Comparison of ENCODE assay signal across 9 mouse cellular contexts in the genomic region with DNA sequence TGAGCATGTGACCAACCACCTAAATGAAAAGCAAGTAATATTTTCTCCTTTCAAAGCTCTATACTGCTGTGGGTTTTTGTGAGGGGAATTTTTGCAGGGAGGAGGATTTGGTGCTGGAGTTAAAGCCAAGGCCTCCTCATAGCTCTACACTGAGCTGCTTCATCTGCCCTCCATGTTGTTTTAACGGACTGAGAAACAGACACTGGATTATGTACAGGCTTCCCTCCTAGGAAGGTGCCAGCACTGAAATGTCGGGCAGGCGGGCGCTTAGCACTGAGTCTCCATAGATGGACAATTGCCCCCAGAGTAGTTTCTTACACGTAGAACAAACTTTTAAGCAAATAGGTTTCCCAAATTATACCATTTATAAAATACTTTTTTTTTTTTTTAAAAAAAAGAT. TPM values are rescaled to one million over a fixed set of nuclear protein-coding genes. Genes with fewer than 3 reads are reported as not detected.
DNase-seq lines count a peak whose midpoint lies in the region; ATAC-seq and TF ChIP-seq lines count a peak whose summit lies in the region.
"Had no signal": no experiment of that assay in that cellular context is flagged by ENCODE, and none has a peak within 500 bp of the region (broad histone marks: within the 10 kb centered on the region; RNA-seq: fewer than 3 reads in every experiment).

No protein-coding gene starts in this region.

- H3K27me3 ChIP-seq in erythroblast, embryonic 14.5 days (ENCODE audit: control insufficient read depth), result peaks cover 68% of the 10 kb centered on the region
- H3K27me3 ChIP-seq in midbrain, embryonic 11.5 days (ENCODE audit: control insufficient read depth, insufficient read depth, low read length), result peaks cover 89% of the 10 kb centered on the region
- H3K27me3 ChIP-seq in midbrain, postnatal 0 days (ENCODE audit: insufficient read depth, low read length), result peaks cover 76% of the 10 kb centered on the region
- peaks cover 82% of the 10 kb centered on the region for H3K27me3 ChIP-seq in liver, embryonic 13.5 days

- H3K4me1 ChIP-seq in erythroblast, embryonic 14.5 days (ENCODE audit: control insufficient read depth), result peaks cover 26% of the 10 kb centered on the region
- H3K4me1 ChIP-seq in midbrain, embryonic 11.5 days (ENCODE audit: control insufficient read depth, insufficient read depth, low read length), result peaks cover 6% of the 10 kb centered on the region; the same call in 1 of the 2 replicates
- no peaks in the 10 kb centered on the region; the same call in 1 of the 2 replicates for H3K4me1 ChIP-seq in midbrain, postnatal 0 days (ENCODE audit: insufficient read depth, low read length)
- peaks cover 28% of the 10 kb centered on the region for H3K4me1 ChIP-seq in liver, embryonic 13.5 days (replicated peaks)

- no peak for TF ChIP-seq CTCF in midbrain, postnatal 0 days (IDR thresholded peaks at IDR 0.05)

- peak overlapping the region; percentile 12 for H3K4me3 ChIP-seq in erythroblast, embryonic 14.5 days (replicated peaks)
- peak overlapping the region; percentile 71 for H3K4me3 ChIP-seq in midbrain, embryonic 11.5 days (ENCODE audit: low read depth, low read length)
- H3K4me3 ChIP-seq in midbrain, postnatal 0 days (ENCODE audit: low read depth, low read length), result no peak overlapping the region
- peak overlapping the region; percentile 74 for H3K4me3 ChIP-seq in liver, embryonic 13.5 days (replicated peaks)

- DNase-seq in midbrain, embryonic 11.5 days (ENCODE audit: low spot score, missing footprints), result peak; percentile 93
- no peak for DNase-seq in midbrain, postnatal 0 days (ENCODE audit: low spot score)
- DNase-seq in liver, embryonic 13.5 days, result no peak
- no peak for DNase-seq in frontal cortex, postnatal 14 days (ENCODE audit: low spot score in 2 of 2)
- no peak for DNase-seq in testis, postnatal 14 days (ENCODE audit: low spot score)
- DNase-seq: lung, postnatal 10 days had no signal

- ATAC-seq in erythroblast, adult 5-6 weeks (replicated peaks; ENCODE audit: low FRiP score, poor library complexity, severe bottlenecking), result no peak
- no peak for ATAC-seq in midbrain, embryonic 11.5 days (ENCODE audit: low FRiP score)
- ATAC-seq in midbrain, postnatal 0 days (ENCODE audit: low FRiP score), result no peak
- no peak for ATAC-seq in liver, embryonic 13.5 days (ENCODE audit: low read depth)
- no peak for ATAC-seq in cerebellum, adult (ENCODE audit: insufficient number of reproducible peaks, low FRiP score, low TSS enrichment)

- 29% methylated on average over 5 of the region's 5 CpGs for WGBS in midbrain, embryonic 11.5 days
- WGBS in midbrain, postnatal 0 days, result 45% methylated on average over 5 of the region's 5 CpGs
- WGBS in liver, embryonic 13.5 days (ENCODE audit: insufficient replicate concordance), result 57% methylated on average over 5 of the region's 5 CpGs

- peaks cover 2% of the 10 kb centered on the region; the same call in 1 of the 2 replicates for H3K9me3 ChIP-seq in erythroblast, embryonic 14.5 days (ENCODE audit: control insufficient read depth, low read length)
- no peaks in the 10 kb centered on the region; the same call in 1 of the 2 replicates for H3K9me3 ChIP-seq in midbrain, embryonic 11.5 days (ENCODE audit: control insufficient read depth, low read length)
- H3K9me3 ChIP-seq in midbrain, postnatal 0 days (ENCODE audit: low read length), result no peaks in the 10 kb centered on the region
- no peaks in the 10 kb centered on the region for H3K9me3 ChIP-seq in liver, embryonic 13.5 days (replicated peaks)

- H3K27ac ChIP-seq in midbrain, embryonic 11.5 days (ENCODE audit: low read depth, low read length), result no peak overlapping the region
- H3K27ac ChIP-seq in midbrain, postnatal 0 days (ENCODE audit: low read depth, low read length), result no peak overlapping the region
- H3K27ac ChIP-seq in liver, embryonic 13.5 days, result no peak overlapping the region

- peak overlapping the region; percentile 58 for H3K4me2 ChIP-seq in midbrain, embryonic 11.5 days
- no peak overlapping the region for H3K4me2 ChIP-seq in midbrain, postnatal 0 days (ENCODE audit: low read depth, low read length, poor library complexity, severe bottlenecking)
- peak overlapping the region; percentile 81 for H3K4me2 ChIP-seq in liver, embryonic 13.5 days

- H3K36me3 ChIP-seq in erythroblast, embryonic 14.5 days (ENCODE audit: control insufficient read depth), result no peaks in the 10 kb centered on the region
- H3K36me3 ChIP-seq in midbrain, embryonic 11.5 days (ENCODE audit: control insufficient read depth, insufficient read depth, low read length), result no peaks in the 10 kb centered on the region
- H3K36me3 ChIP-seq in midbrain, postnatal 0 days (ENCODE audit: insufficient read depth, low read length), result no peaks in the 10 kb centered on the region
- 0 out of 2 replicates have a peak, but pooled peaks cover 2% of the 10 kb centered on the region for H3K36me3 ChIP-seq in liver, embryonic 13.5 days

- peak overlapping the region; percentile 90; the same call in 1 of the 2 replicates for H3K9ac ChIP-seq in midbrain, embryonic 11.5 days (ENCODE audit: low read length)
- no peak overlapping the region for H3K9ac ChIP-seq in midbrain, postnatal 0 days (replicated peaks; ENCODE audit: low read length, poor library complexity, severe bottlenecking)
- peak overlapping the region; percentile 84 for H3K9ac ChIP-seq in liver, embryonic 13.5 days

RNA-seq across cellular contexts. Expression of gene Grb10, which starts 4.1 kb away (rescaled TPM):
- polyA plus RNA-seq in erythroblast, embryonic 14.5 days (2012), result 0.31 and 1.0 TPM in 2 replicates
- 1.0 and 2.1 TPM in 2 replicates for total RNA-seq in erythroblast, adult 5-6 weeks (2015; ENCODE audit: low replicate concordance)
- 1.8 and 4.3 TPM in 2 replicates for total RNA-seq in erythroblast, adult 5-6 weeks (2017; ENCODE audit: low replicate concordance)
- 133 and 144 TPM in 2 replicates for polyA plus RNA-seq in midbrain, embryonic 11.5 days (2014; fragmentation: Nextera tagmentation; extraction: Ambion mirVana)
- 94.0 and 110 TPM in 2 replicates for total RNA-seq in midbrain, postnatal 0 days (2014; rRNA removed)
- 43.9 and 44.0 TPM in 2 replicates for polyA plus RNA-seq in midbrain, postnatal 0 days (2015; fragmentation: Nextera tagmentation; extraction: Ambion mirVana)
- 115 and 156 TPM in 2 replicates for polyA plus RNA-seq in liver, embryonic 13.5 days (2015; fragmentation: Nextera tagmentation; extraction: Ambion mirVana)

Comparison
In these comparisons a context has a peak if more than half of its experiments do, and no peak if none do; other contexts are left out.
1. RNA of gene Grb10, which starts 4.1 kb away (polyA plus RNA-seq): 133 to 144 TPM in midbrain, embryonic 11.5 days, 115 to 156 TPM in liver, embryonic 13.5 days and 43.9 to 44.0 TPM in midbrain, postnatal 0 days; 0.31 to 1.0 TPM in erythroblast, embryonic 14.5 days; every median in the first group is over 10 times any median in the second.